Mouse (Mus musculus) G1E (cell line): Measurements from ENCODE around the gene Cd248.

Experiments used
- CTCF ChIP-seq: IDR thresholded peaks from 2 replicates; pipeline ENCODE4 v1.5.1; 2012; ENCODE audit warnings: low read depth, low read length, inconsistent platforms, mixed read lengths
- GATA1 ChIP-seq: IDR thresholded peaks from 2 replicates; pipeline ENCODE4 v1.6.1; 2012; ENCODE audit warnings: borderline replicate concordance, low read length, inconsistent platforms, mixed read lengths
- GATA2 ChIP-seq: IDR thresholded peaks from 2 replicates; pipeline ENCODE4 v1.6.1; 2012; ENCODE audit warnings: low read depth, low read length, inconsistent platforms, borderline replicate concordance
- POLR2AphosphoS5 ChIP-seq: IDR thresholded peaks from 2 replicates; pipeline ENCODE4 v1.6.1; 2012; ENCODE audit warnings: low read depth, low read length, inconsistent platforms; ENCODE audit not compliant: insufficient replicate concordance
- TAL1 ChIP-seq: conservative IDR thresholded peaks from 2 replicates; pipeline ENCODE4 v1.6.1; 2012; ENCODE audit warnings: low read depth, low read length, inconsistent platforms, mixed read lengths

- no peak for TF ChIP-seq CTCF
- no peak for TF ChIP-seq GATA2
- TF ChIP-seq GATA1: no peak
- TF ChIP-seq TAL1: no peak
- no peak for TF ChIP-seq POLR2AphosphoS5
Observed at GRCm38 (mm10) chr19:5071545-5072369, 3.9 kb downstream of the Cd248 start.
